Mouse (Mus musculus) neural tube, embryonic 11.5 days (tissue): ENCODE measurements at regions not wholly inside any gene's neighbourhood (a gene's known extent, or its start where the extent isn't known, plus 50 kb on each side); places are given as distances from the start of the nearest gene placed in this dataset.
"Not testable (repeated sequence)": the region's sequence is repeated elsewhere in the genome, so short reads cannot be mapped to it uniquely, and the experiment has no call there.

Source experiments
- ATAC-seq: fragments of 200-750 bp; cut with Nextera tagmentation; 2 replicates; pipeline ENCODE4 v1.8.0; 2017; ENCODE audit warnings: moderate number of reproducible peaks, mild to moderate bottlenecking, moderate TSS enrichment, moderate library complexity; ENCODE audit not compliant: insufficient read depth, low FRiP score, low TSS enrichment
- DNase-seq: peaks from one replicate; pipeline ENCODE4 v3.0.0-alpha.2; 2015; ENCODE audit warnings: low spot score
- H3K27ac ChIP-seq: fragments of 300-500 bp; sonication (generic); 2 replicates; pipeline ENCODE4 v1.5.1; 2014; ENCODE audit warnings: low read depth, mild to moderate bottlenecking, low read length
- H3K27me3 ChIP-seq: fragments of 300-500 bp; sonication (generic); 2 replicates; pipeline ENCODE4 v1.6.1; 2014; ENCODE audit warnings: mild to moderate bottlenecking, low read length, mixed read lengths; ENCODE audit not compliant: control insufficient read depth, insufficient read depth
- H3K36me3 ChIP-seq: fragments of 300-500 bp; sonication (generic); 2 replicates; pipeline ENCODE4 v1.6.1; 2014; ENCODE audit warnings: mild to moderate bottlenecking, low read length, moderate library complexity, mixed read lengths; ENCODE audit not compliant: control insufficient read depth, insufficient read depth
- H3K4me1 ChIP-seq: fragments of 300-500 bp; sonication (generic); 2 replicates; pipeline ENCODE4 v1.6.1; 2014; ENCODE audit warnings: low read length, mixed read lengths; ENCODE audit not compliant: control insufficient read depth, insufficient read depth
- H3K4me2 ChIP-seq: fragments of 300-500 bp; sonication (generic); 2 replicates; pipeline ENCODE4 v1.6.1; 2014; ENCODE audit warnings: low read depth, mild to moderate bottlenecking, moderate library complexity
- H3K4me3 ChIP-seq: fragments of 300-500 bp; sonication (generic); 2 replicates; pipeline ENCODE4 v1.5.1; 2014; ENCODE audit warnings: low read depth, low read length
- H3K9ac ChIP-seq: fragments of 300-500 bp; sonication (generic); 2 replicates; pipeline ENCODE4 v1.6.1; 2014; ENCODE audit warnings: mild to moderate bottlenecking, low read length
- H3K9me3 ChIP-seq: fragments of 300-500 bp; sonication (generic); 2 replicates; pipeline ENCODE4 v1.6.1; 2016; ENCODE audit warnings: low read length; ENCODE audit not compliant: control insufficient read depth
- WGBS: fragments of 180-500 bp; shearing (Covaris S2); extraction: QIAGEN DNeasy Blood & Tissue Kit; methylation state at CpG from one replicate; pipeline ENCODE4 v1.1.7; 2014; 5-methylcytosine and 5-hydroxymethylcytosine counted together

- ATAC-seq (no peak), DNase-seq (no peak)
- 74% methylated on average over 2 of the region's 2 CpGs for WGBS
- Histone ChIP-seq H3K27ac (no peak overlapping the region), H3K4me1 (no peaks in the 10 kb centered on the region), H3K4me3 (no peak overlapping the region), H3K4me2 (no peak overlapping the region), H3K9me3 (no peaks in the 10 kb centered on the region), H3K27me3 (no peaks in the 10 kb centered on the region), H3K9ac (no peak overlapping the region), H3K36me3 (no peaks in the 10 kb centered on the region)
Observed at GRCm38 (mm10) chr4:7256486-7256885, 982.4 kb downstream of the Car8 start.

- no peaks in the 10 kb centered on the region for H3K36me3 ChIP-seq
- no peaks in the 10 kb centered on the region for H3K4me1 ChIP-seq
- no peak overlapping the region for H3K4me3 ChIP-seq
- H3K27ac ChIP-seq: no peak overlapping the region
- H3K27me3 ChIP-seq: no peaks in the 10 kb centered on the region
- WGBS: 86% methylated on average over 2 of the region's 2 CpGs
- DNase-seq: no peak
- no peak overlapping the region for H3K9ac ChIP-seq
- H3K4me2 ChIP-seq: no peak overlapping the region
- ATAC-seq: no peak
- no peaks in the 10 kb centered on the region for H3K9me3 ChIP-seq
Observed at GRCm38 (mm10) chr4:7253616-7254015, 985.2 kb downstream of the Car8 start.

- no peaks in the 10 kb centered on the region for H3K4me1 ChIP-seq
- H3K27me3 ChIP-seq: no peaks in the 10 kb centered on the region
- DNase-seq (no peak), ATAC-seq (no peak)
- H3K4me3 ChIP-seq: no peak overlapping the region
- H3K36me3 ChIP-seq: no peaks in the 10 kb centered on the region
- 72% methylated on average over 2 of the region's 2 CpGs for WGBS
- no peak overlapping the region for H3K27ac ChIP-seq
- no peak overlapping the region for H3K4me2 ChIP-seq
- H3K9ac ChIP-seq: no peak overlapping the region
- no peaks in the 10 kb centered on the region for H3K9me3 ChIP-seq
Observed at GRCm38 (mm10) chr4:7251641-7252040, 987.2 kb downstream of the Car8 start.

- peak; percentile 45; the same call in 1 of the 2 replicates for ATAC-seq
- no peak overlapping the region for H3K9ac ChIP-seq
- H3K27ac ChIP-seq: no peak overlapping the region
Observed at GRCm38 (mm10) chr4:7247816-7248215, 991.0 kb downstream of the Car8 start.

GRCm38 (mm10) chr4:7247244-7247643 is 991.6 kb downstream of the Car8 start:
- WGBS: 35% methylated on average over 4 of the region's 4 CpGs
- H3K9ac ChIP-seq: no peak overlapping the region
- no peaks in the 10 kb centered on the region for H3K9me3 ChIP-seq
- H3K27ac ChIP-seq: no peak overlapping the region
- peak; percentile 73; the same call in 1 of the 2 replicates for ATAC-seq
- no peak overlapping the region for H3K4me3 ChIP-seq
- DNase-seq: peak; percentile 17
- H3K27me3 ChIP-seq: no peaks in the 10 kb centered on the region
- no peaks in the 10 kb centered on the region for H3K4me1 ChIP-seq
- no peak overlapping the region for H3K4me2 ChIP-seq
- no peaks in the 10 kb centered on the region for H3K36me3 ChIP-seq

More at GRCm38 (mm10) chr4:7247816-7248215, 991.0 kb downstream of the Car8 start:
- 55% methylated on average over 4 of the region's 4 CpGs for WGBS
- Histone ChIP-seq H3K4me1 (no peaks in the 10 kb centered on the region), H3K9me3 (no peaks in the 10 kb centered on the region), H3K27me3 (no peaks in the 10 kb centered on the region), H3K4me2 (no peak overlapping the region), H3K4me3 (no peak overlapping the region), H3K36me3 (no peaks in the 10 kb centered on the region)
- no peak for DNase-seq

- ATAC-seq (peak; percentile 12; the same call in 1 of the 2 replicates), DNase-seq (no peak)
- Histone ChIP-seq H3K27me3 (no peaks in the 10 kb centered on the region), H3K9me3 (no peaks in the 10 kb centered on the region), H3K36me3 (no peaks in the 10 kb centered on the region), H3K27ac (no peak overlapping the region), H3K4me1 (no peaks in the 10 kb centered on the region), H3K4me2 (no peak overlapping the region), H3K4me3 (no peak overlapping the region), H3K9ac (no peak overlapping the region)
- WGBS: 36% methylated on average over 4 of the region's 4 CpGs
Observed at GRCm38 (mm10) chr4:7246828-7247227, 992.0 kb downstream of the Car8 start.

GRCm38 (mm10) chr4:7245653-7246052 is 993.2 kb downstream of the Car8 start:
- WGBS: 91% methylated on average over 2 of the region's 2 CpGs

GRCm38 (mm10) chr4:7237848-7238247 is 1001.0 kb downstream of the Car8 start:
- Histone ChIP-seq H3K4me1 (no peaks in the 10 kb centered on the region), H3K4me2 (no peak overlapping the region), H3K27ac (no peak overlapping the region), H3K36me3 (no peaks in the 10 kb centered on the region), H3K27me3 (no peaks in the 10 kb centered on the region), H3K4me3 (no peak overlapping the region), H3K9ac (no peak overlapping the region), H3K9me3 (peaks cover 5% of the 10 kb centered on the region)
- ATAC-seq (no peak), DNase-seq (no peak)
- WGBS: 92% methylated on average over 3 of the region's 3 CpGs

More at GRCm38 (mm10) chr4:7245653-7246052, 993.2 kb downstream of the Car8 start:
- DNase-seq (no peak), ATAC-seq (no peak)
- no peaks in the 10 kb centered on the region for H3K27me3 ChIP-seq
- no peak overlapping the region for H3K4me2 ChIP-seq
- no peak overlapping the region for H3K9ac ChIP-seq
- H3K36me3 ChIP-seq: no peaks in the 10 kb centered on the region
- H3K9me3 ChIP-seq: no peaks in the 10 kb centered on the region
- no peak overlapping the region for H3K4me3 ChIP-seq
- H3K4me1 ChIP-seq: no peaks in the 10 kb centered on the region
- no peak overlapping the region for H3K27ac ChIP-seq

- ATAC-seq, H3K4me1 ChIP-seq, H3K27me3 ChIP-seq, H3K4me3 ChIP-seq, H3K36me3 ChIP-seq, H3K9me3 ChIP-seq, H3K9ac ChIP-seq, H3K27ac ChIP-seq, H3K4me2 ChIP-seq, DNase-seq: not testable (repeated sequence)
- 92% methylated on average over 6 of the region's 6 CpGs for WGBS
Observed at GRCm38 (mm10) chr4:7234537-7234936, 1004.3 kb downstream of the Car8 start.
